22 mouse cellular contexts compared by ENCODE assay signal in the genomic region with DNA sequence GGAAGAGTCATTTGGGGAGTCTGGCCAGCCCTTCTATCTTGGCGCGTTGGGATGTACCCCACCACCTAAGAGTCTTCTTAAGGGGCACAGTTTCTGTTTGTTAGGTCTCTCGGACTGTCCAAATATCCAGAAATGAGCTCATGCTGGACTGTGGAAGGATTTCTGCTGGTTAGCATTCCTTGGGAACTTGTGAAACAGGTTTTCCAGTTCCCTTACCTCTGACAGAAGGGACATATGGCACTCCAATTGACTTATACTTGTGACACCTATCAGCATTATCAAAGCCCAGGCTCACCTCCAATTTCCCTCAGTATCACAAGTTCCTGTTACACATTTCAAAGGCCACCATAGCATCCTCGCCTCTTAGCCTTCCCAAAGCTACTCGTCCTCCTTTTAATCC.
"Had no signal": no experiment of that assay in that cellular context is flagged by ENCODE, and none has a peak within 500 bp of the region (broad histone marks: within the 10 kb centered on the region; RNA-seq: fewer than 3 reads in every experiment).

No protein-coding gene starts in this region.

- ATAC-seq: inflammation-experienced regulatory T-cells, adult 6 months; intestine, embryonic 16.5 days; midbrain, embryonic 15.5 days had no signal

- H3K36me3 ChIP-seq: midbrain, embryonic 10.5 days; midbrain, embryonic 15.5 days; neural tube, embryonic 12.5 days; neural tube, embryonic 15.5 days; stomach, embryonic 15.5 days had no signal

- H3K9ac ChIP-seq: liver, embryonic 14.5 days; midbrain, embryonic 15.5 days; neural tube, embryonic 12.5 days; neural tube, embryonic 15.5 days; stomach, embryonic 15.5 days had no signal

- H3K27me3 ChIP-seq: megakaryocyte, embryonic 14.5 days; midbrain, embryonic 15.5 days; neural tube, embryonic 12.5 days; neural tube, embryonic 15.5 days; stomach, embryonic 15.5 days had no signal

- H3K4me2 ChIP-seq: liver, embryonic 11.5 days; midbrain, embryonic 15.5 days; neural tube, embryonic 12.5 days; neural tube, embryonic 15.5 days; stomach, embryonic 15.5 days had no signal

- H3K4me3 ChIP-seq: left cerebral cortex, adult 2 months; midbrain, embryonic 10.5 days; midbrain, embryonic 15.5 days; neural tube, embryonic 12.5 days; neural tube, embryonic 15.5 days; stomach, embryonic 15.5 days had no signal

- DNase-seq: kidney, adult 18-20 months; kidney, adult 9 months; kidney, postnatal 14 days; kidney, postnatal 4 days; layer of hippocampus, postnatal 36 days; lung, adult 2 months; lung, postnatal 14 days; retina, postnatal 1 day; right cerebral cortex, postnatal 25 days; spleen, adult 18-20 months; thymus, postnatal 25 days had no signal

- H3K27ac ChIP-seq: liver, embryonic 14.5 days; midbrain, embryonic 10.5 days; midbrain, embryonic 15.5 days; neural tube, embryonic 12.5 days; neural tube, embryonic 15.5 days; stomach, embryonic 15.5 days had no signal

- H3K9me3 ChIP-seq: megakaryocyte, embryonic 14.5 days; midbrain, embryonic 10.5 days; midbrain, embryonic 15.5 days; neural tube, embryonic 12.5 days; neural tube, embryonic 15.5 days; stomach, embryonic 15.5 days had no signal
